Mouse (Mus musculus) T-helper 17 cell (primary cell): ENCODE data around the gene Map3k21.

Experiments
- in situ Hi-C, 2 experiments: fragments of 300-600 bp; cut with MboI, MseI; formaldehyde crosslinking; loops; 1 replicate in 1 of 2; 2 replicates in 1 of 2; pipeline ENCODE4 v1.15.1; 2025; ENCODE audit warnings: high pct_unique_total_duplicates in 2 of 2

The Map3k21 gene

DNA sequence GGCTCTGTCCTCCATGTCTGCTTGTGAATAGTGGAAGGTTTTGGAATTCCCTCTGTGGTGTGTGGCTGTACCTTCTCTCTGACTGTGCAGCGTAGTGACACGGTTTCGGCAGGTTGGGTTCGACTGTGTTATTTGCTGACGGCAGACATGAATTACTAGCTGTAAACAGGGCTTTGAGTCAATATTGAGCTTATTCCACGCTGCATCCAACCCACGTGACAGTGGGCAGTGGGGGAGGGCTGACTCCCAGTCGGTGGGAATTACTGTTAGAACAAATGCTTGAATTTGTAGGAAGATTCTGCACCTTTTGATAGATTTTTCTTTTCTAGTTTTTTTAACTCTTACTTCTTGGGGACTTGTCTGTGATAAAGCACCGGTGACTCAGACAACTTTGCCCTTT lies 4.1 kb downstream of the Map3k21 start:
- in situ Hi-C loops, result no loop called here

DNA sequence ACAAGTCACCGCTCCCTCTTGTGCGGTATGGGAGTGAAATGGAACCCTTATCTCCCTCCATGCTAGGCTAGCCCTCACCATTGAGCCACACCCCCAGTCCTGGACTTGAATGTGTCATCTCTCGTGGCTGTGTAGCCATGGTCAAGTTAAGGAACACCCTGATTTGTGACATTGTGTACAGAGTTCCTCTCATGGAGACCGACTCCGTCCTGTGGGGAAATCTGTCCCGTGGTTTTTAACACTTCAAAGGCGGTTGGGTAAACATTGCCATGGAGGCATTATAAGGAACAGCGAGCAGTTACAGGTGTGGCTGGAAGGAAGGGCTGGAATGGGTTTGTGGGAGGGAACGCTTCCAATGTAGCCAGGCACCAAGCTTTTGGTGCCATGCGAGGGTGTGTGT lies 6.8 kb downstream of the Map3k21 start:
- in situ Hi-C loops, result no loop called here

DNA sequence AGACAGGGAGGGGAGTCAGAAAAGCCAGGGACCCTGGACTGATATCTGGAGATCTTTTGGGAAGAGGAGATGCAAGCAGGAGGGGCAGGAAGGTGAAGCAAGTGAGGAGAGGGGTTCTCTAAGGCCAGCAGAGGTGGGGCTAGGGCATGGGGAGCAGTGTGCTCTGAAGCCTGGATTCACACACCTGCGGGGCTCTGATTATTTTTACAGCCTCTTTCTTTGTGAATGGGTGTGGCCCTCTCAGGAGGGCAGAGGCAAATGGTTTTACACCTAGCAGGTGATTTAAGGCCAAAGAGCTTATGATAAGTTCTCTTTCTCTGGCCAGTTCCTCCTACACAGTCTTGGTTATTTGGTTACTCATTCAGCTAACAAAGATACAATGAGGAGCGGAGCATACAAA lies 8.5 kb downstream of the Map3k21 start:
- in situ Hi-C loops, result no loop called here

DNA sequence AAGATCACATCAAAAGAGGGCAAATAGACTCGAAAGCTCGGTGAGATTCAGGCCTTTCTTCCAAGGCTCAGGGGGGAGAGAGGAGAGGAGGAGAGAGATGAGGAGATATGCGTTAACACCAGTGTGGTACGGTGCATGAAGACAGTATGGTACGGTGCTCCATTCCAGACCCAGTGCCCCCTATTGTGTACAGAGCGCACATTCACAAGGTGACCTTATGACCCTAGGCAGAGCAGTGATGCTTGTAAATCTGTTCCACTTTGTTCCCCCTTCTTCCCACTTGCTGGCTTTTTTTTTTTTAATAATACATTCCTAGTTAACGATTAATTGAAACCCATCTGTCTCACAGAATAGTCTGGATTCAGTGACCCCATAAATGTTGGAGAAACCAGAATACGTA lies 9.3 kb downstream of the Map3k21 start:
- in situ Hi-C loops, result no loop called here

DNA sequence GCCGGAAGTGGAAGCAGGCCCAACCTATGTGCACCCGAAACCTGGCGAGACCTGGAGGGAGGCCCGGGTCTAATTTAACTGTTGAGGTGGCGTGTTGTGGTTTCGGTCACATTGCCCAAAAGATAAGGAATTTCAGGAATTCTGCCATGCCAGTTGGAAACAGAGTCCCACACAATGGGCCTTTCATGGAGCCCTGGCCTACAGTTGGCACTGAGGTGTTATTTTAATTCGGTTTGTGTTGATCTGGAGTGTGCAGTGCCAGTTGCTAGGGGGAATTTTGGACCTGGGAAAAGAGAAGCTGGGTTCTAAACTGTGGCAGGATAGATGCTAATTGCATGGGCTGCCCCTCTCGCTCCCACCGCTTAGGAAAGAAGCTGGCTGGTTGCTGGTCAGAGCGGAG lies 10.0 kb downstream of the Map3k21 start:
- in situ Hi-C loops, result no loop called here

DNA sequence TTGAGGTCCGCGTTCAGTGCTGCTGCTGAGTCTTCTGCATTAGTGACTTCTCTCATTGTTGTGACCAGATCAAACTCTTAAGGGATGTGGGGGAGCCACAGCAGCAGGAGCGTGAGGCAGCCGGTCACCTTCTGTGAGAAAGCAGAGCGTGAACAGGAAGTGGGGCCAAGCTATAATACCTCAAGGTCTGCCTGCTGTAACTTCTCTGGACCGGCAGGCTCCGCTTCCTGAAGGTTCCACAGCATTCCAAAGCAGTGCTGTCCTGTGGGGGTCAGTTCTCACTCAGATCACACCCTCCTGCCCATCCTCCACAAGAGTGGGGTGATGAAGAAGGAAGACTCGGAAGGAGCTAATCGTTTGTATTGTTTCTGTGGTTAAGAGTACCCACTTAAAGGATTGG lies 10.5 kb downstream of the Map3k21 start:
- in situ Hi-C loops, result no loop called here

DNA sequence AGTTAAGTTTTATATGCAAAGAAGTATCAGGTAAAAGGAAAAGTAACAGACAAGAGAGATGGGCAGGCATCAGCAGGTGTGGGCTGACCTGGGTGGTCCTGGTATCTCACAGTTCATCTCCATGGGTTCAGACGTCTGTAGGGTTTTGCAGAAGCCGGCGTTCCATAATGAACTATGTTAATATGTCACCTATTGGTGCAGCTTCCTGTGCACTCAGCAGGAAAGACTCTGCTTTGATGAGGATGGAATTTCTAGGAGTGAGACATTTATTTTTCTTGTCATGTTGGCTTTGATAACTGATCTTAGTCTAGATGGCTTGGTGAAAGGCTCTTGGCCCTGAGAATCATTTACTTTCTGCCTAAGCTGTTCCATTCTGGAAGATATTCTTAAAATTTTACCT lies 12.1 kb downstream of the Map3k21 start:
- in situ Hi-C loops, result no loop called here

DNA sequence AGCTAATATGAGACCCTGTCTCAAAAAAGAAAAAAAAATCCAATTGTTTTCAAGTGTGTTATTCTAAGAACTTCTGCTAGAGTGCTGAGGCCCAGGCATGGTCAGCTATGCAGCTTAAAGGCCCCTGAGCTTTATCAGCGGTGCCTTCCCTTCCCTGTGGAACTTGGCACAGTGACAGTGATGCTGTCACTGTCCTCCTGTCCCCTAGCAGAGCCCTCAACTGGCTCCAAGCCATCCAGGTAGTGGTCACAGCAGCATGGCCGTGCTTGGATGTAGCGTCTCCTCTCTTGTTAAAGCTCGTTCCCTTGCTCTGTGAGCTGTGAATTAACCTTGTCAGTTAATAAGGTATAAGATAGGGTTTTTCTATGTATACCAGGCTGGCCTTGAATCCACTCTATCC lies 16.4 kb downstream of the Map3k21 start:
- in situ Hi-C loops, result no loop called here

DNA sequence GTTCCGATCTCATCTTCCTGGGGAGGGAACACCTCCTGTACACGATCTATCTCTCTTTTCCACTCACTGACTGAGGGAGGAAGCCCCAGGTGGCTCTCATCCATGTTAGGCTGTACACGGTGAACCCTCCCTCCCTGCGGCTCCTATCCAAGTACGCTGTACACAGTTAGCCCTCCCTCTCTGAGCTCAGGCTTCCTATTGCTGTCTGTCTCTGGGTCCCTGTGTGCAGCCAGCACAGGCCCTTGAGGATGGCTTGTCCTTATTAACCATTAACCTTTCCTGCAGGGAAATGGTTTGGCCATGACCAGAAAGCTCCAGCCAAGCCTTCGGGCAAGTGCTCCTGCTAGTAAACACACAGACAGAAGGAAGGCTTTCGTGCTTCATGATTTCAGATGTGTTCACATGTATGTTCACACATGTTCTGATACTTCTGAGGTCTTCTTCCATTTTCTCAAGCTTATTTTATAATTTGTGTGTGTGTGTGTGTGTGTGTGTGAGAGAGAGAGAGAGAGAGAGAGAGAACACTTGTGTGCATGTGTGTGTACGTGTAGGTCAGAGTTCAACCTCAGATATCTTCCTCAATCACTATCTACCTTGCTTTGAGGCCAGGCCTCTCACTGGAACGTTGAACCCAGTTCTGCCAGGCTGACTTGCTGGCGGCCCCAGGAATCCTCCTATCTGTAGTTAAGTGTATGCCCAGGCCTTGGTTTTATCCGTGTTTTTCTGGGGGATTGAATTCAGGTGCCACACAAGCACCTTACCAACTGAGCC lies 20.2 kb downstream of the Map3k21 start:
- in situ Hi-C loops, result no loop called here

DNA sequence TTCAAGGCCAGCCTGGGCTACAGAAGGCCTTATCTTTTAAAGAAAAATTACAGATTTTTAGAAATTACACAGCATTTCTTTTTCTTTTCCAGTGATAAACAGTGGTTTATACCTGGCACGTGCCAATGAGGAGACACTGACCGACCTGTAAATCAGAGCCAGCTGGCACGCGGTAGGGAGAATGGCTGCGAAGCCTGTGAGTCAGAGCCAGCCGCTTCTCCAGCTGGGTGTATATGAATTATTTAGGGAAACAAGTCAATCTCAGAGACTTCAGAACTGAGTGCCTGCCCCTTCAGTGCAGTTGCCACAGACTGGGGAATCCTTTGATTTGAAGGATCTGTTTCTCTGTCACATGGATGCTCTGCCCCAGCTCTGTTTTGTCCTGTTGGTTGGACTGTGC lies 21.6 kb downstream of the Map3k21 start:
- in situ Hi-C loops, result no loop called here

DNA sequence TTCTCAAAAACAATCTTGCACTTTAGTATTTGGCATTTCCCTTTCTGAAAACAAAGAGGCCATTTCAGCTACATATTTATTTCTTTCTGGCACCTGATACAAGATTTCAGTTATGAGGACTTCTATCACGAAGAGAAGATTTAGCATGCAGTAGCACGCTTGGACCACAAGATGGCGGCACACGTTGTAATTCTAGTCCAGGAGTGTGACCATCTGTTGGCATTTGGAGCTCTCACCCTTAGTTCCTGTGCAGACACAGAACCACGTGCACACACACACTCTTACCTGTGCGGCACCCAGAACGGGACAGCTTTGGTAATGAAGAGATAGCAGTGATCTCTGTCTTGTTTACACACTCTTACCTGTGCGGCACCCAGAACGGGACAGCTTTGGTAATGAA lies 25.4 kb downstream of the Map3k21 start:
- in situ Hi-C loops, result no loop called here

DNA sequence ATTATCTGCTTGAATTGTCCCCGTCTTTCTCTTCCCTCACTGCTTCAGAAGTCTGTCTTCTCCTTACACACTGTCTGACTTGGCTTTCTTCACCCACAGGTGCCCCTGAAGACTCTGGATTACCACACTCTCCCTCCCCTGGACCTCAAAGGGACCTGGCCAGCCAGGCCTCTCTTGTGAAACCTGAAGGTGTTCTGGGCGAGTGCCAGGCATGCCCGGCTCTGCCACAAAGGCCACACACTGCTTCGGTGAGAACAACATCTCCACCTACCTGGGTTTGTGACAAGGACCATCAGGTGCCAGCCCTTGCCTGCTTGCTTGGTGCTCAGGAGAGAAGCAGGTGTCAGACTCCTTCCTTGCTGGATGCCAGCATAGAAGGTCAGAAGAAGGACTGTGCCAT lies 34.3 kb downstream of the Map3k21 start:
- in situ Hi-C loops, result no loop called here

DNA sequence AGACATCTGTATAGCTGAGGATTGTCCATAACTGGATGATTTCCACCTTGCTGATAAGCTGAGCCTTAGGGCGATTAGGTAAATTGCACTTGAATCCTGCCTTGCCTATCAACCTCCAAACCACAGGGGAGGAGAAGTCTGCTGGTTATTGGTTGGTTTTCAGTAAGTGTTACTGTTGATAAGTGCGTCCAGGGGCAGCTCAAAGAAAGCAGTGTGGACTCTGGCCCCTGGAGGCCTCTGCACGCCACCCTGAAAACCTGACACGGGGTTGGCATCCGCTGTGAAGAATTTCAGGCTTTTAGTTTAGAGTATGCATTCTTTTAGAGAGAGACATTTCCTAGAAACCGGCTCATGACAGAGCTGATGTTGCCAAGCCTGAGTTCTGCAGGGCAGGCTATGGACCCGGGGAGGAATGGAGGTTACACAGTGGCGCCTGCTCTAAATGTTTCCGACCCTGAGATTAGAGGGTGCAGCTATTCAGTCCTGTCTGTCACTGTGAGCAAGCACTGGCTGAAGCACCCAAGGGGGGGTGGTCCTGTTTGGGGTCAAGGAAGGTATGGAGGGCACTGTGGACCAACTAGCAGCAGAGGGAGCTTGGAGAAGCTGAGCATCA lies 38.6 kb downstream of the Map3k21 start:
- in situ Hi-C loops, result no loop called here

DNA sequence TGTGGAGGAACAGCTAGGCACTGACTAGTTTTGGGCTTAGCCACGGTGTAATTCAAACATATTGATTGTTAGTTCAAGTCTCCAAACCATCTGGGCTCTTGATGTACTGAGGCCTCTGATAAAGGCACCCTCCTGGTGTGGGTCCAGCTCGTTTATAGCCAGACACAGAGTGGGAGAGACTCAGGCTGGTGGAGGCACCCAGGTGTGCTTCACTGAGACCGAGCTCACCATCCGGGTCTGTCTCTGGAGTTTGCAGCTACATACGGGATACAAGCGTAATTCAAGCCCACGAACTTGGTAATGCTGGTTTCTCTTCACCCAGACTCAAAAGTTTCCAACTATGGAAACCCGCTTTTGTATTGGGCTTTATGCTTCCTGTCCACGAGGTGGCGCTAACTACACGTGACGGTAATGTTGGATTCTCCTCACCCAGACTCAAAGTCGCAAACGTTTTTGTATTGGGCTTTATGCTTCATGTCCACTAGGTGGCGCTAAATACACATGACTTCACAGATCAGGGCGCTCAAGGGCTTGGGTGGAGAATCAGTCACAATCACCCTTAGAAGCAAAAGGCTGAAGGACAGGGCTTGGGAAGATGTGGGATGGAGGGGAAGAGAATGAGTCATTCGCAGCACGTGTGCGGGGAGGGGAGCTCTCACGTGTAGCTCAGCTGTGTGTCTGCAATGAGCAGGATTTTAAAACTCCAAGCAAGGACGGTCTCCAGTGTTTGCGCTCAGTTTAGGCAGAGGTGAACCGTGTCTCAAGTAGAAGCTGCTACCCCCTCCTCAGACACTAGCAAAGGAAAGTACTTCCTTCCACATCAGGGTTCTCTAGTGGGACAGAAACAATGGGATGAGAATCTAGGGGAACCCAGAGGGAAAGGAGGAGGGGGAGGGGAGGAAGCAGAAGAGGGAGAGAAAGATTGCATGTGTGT lies 40.0 kb downstream of the Map3k21 start:
- in situ Hi-C loops, result no loop called here

DNA sequence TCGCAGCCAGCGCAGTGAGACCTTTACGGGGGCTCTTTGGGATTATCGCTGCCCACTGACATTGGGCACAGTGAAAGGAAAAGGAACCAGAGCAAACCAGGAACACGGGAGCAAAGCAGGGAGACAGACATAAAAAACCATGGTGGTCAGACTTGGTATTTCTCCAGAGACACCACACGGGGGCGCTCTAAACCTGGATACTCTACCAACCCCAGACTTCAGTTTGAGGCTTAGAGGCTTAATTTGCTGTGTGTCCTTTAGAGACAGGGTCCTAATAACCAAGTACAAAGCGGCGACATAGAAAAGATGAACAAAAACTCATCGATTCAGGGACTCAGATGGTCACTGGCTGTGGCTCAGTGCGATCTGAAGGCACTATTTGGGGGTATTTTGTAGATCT lies 45.4 kb downstream of the Map3k21 start:
- in situ Hi-C loops, result no loop called here

DNA sequence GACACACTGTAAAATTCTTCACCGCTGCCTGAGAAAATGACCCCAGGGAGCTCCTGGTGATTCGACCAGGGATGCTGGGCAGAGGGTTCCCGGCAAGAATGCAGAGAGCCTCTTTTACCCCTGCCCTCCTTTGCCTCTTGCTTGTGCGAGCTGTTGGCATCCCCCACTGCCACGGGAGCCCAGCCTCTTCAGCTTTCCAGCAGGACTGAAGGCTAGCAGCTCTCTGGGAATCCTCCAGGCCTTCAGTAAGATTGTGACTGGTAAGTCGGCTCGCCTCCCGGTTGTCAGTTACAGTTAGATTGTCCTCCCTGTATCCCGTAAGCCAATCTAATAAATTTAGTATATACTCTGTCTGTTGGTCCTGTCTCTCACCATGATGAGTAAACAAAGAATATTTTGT lies 46.5 kb downstream of the Map3k21 start:
- in situ Hi-C loops, result no loop called here

DNA sequence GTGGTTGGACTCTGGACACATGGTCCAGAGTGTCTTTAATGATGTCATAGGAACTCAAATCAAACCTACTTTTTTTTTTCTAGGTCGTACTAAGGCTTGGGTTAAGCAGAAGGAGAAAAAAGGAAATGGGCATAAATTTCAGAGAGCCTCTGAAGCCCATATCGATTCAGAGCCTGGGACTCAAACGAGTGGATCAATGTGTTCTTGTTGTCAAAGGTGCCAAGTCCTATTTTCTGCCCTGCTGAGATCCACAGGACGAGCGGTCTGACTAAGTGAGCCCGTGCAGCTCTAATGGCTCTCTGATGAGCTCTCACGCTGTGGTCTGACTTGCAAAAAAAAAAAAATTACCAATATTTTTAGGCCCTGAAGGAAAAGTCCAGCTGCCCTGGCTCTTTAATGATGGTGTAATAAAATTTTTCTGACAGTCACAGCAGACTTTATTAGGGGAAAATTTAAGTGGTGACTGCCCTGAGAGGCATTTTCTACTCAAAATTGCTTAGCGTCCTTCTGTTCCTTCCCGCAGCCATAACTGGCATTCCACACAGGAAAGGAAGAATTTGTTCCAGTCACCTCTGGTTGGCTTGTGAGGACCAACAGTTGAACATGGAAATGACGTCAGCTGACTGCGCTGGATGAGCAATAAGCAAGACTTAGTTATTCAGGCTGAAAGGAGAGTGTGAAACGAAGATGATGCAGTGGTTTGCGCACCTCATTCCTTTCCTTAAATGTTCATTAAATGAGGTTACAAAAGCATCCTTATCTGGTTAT lies 47.2 kb downstream of the Map3k21 start:
- in situ Hi-C loops, result no loop called here

DNA sequence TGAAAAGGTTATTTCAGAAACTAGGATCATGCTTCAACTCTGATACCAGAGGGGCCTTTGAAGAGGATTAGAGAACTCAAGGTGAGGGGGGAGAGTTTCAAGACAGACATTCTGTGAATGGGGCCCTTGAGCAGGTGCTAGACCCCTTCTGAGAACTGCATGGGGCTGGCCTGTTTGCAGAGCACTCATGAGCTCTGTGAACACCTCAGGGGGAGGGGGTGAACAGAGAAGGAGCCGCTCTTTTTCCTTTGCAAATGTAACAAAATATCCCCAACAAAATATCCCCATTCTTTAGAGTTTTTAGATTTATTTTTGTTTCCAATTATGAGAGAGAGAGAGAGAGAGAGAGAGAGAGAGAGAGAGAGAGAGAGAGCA lies 47.7 kb downstream of the Map3k21 start:
- in situ Hi-C loops, result no loop called here

DNA sequence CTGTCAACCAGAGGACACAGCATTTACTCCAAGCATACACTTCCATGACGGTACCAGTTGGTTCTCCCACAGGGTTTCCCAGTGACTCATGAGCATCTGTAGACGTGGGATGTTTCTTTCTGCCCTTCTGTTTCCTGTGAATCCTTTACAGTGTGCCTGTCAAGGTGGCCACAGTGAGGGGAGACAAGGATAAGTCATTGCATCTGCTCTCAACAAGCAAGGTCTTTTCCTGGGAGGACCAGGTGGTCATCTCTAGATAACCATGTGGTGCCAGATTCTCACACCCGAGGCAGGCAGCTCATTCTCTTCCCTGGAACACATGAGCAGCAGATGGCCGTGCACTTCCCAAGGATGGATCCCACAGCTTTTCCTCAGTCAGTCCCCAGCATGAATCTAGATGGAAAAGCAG lies 49.1 kb downstream of the Map3k21 start:
- in situ Hi-C loops, result no loop called here

DNA sequence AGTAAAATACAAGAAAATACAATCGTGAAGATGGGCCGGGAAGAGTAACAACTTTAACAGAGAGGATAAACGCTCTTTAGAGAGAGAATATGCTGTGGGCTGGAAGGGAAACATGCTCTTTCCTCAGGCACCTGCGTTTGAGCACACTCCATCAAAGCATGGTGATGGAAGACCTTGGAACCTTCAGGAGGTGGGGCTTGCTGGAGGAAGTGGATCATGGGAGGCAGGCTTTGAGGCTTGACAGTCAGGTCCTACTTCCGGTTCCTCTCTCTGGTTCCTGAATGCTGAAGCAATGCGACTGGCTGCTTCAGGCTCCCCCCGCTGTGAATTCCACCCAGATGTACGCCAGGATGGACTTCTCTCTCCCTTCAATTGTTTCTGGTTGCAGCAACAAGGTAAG lies 49.8 kb downstream of the Map3k21 start:
- in situ Hi-C loops, result no loop called here

DNA sequence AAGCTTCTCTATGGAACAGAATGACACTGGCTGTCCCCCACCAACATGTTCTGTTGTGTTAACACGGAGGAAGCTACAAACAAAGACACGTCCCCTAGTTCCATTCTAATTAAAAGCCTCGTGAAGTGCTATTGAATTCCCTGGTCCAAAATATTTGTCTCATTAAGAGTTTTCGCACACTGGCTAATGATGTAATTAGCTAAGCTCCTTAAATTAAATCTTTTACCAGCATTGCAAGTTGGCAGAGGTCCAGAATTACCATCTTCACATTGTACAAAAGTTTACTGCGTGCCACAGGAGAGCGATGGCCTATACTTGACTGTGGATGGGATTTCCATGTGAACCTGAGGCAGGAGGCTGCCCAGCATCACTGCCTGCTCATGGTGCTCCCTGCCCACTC lies 51.5 kb downstream of the Map3k21 start:
- in situ Hi-C loops, result no loop called here

DNA sequence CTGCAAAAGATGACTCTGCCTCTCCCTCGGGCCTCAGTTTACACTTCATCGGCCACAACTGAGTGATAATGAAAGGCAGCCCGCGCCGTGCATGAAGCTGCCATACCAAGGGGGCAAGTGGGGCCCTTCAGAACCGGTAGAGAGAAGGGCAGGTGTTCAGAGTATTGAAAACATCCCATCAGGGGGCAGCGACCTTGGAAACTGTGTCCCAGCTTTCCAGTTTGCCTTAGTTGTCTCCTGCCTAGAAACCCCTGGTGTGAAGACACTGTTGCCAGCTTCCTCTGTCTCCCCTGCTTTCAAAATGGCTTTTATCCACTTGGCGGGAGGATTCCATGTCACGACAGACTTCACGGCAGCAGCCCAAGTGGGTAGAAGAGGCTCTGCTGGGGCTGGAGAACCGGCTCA lies 53.6 kb downstream of the Map3k21 start:
- in situ Hi-C loops, result no loop called here
